Mouse (Mus musculus): ENCODE results near the gene Lrpap1. TPM values are rescaled to one million over a fixed set of nuclear protein-coding genes. Genes with fewer than 3 reads are reported as not detected.

Gene Lrpap1
- total RNA-seq, 2 experiments from 2014 or later, result 130 to 149 TPM

- peak in 1 of 2 experiments; percentile 67 for DNase-seq (ENCODE audit: low spot score in 2 of 2)
Observed at GRCm38 (mm10) chr5:35129208-35129607, 23.6 kb upstream of the Lrpap1 start.

- DNase-seq (ENCODE audit: low spot score in 2 of 2), result no peak
Observed at GRCm38 (mm10) chr5:35120024-35120423, 14.5 kb upstream of the Lrpap1 start.

GRCm38 (mm10) chr5:35118418-35118817 is 12.9 kb upstream of the Lrpap1 start:
- DNase-seq (ENCODE audit: low spot score in 2 of 2), result no peak

GRCm38 (mm10) chr5:35117633-35118032 is 12.1 kb upstream of the Lrpap1 start:
- no peak for DNase-seq (ENCODE audit: low spot score in 2 of 2)

GRCm38 (mm10) chr5:35116002-35116401 is 10.4 kb upstream of the Lrpap1 start:
- DNase-seq (ENCODE audit: low spot score in 2 of 2), result no peak

GRCm38 (mm10) chr5:35112444-35112843 is 6.9 kb upstream of the Lrpap1 start:
- DNase-seq (ENCODE audit: low spot score in 2 of 2), result no peak

GRCm38 (mm10) chr5:35105922-35106298 is 344 bp upstream of the Lrpap1 start:
- DNase-seq (ENCODE audit: low spot score in 2 of 2), result no peak

DNA sequence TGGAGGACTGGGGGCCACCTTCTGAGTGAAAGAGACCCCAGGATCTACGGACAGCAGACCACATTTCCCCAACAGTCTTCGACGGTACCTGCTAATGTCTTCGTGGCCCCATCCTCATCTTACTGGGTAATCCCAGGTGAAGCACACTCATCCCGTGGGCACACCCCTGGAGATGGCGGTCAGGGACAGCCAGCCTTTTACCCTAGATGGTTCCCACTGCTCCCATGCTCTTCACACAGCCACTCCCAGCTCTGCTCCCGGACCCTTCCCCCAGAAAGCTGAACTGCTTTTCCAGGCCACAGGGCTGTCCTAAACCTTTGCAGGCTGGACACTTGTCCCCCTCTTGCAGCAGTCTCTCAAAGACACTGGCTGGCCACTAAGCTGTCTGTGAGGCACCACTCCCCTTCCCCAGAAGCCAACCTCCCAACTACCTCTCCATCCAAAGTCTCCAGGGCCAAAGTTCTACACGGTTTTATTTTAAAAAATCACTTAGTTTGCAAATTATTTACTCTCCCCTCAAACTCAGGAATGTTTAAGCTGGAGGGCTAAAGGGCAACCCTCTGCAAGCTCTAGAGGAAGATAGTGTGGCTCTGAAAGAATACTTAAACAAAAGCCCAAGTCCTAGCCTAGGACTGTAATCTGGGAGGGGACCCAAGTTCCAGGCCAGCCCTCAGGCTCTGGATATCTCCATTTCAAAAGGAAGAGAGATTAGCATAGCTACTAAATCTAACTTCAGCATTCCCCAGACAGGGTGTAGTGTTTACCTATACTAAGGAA is 1.2 kb downstream of the Lrpap1 start:
- DNase-seq (ENCODE audit: low spot score in 2 of 2), result no peak

DNA sequence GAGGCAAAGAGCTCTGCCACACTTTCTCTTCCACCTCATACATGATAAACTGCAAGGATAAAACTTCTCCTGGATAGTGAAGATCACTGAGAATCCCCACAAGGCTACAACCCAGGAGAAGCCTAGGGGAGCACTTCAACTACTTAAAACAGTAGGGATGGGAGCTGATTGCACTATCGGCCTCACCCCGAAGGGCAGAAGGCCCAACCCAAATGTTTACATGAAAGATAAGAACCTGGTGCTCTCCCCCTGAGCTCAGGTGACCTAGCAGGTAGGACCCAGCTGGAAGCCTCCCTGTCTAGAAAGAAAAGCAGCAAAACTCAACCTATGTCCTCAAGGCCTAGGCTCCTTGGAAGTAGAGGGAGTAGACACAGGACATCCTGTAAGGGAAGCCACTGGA is 2.0 kb downstream of the Lrpap1 start:
- no peak for DNase-seq (ENCODE audit: low spot score in 2 of 2)

GRCm38 (mm10) chr5:35103086-35103485 is 2.5 kb downstream of the Lrpap1 start:
- no peak for DNase-seq (ENCODE audit: low spot score in 2 of 2)

DNA sequence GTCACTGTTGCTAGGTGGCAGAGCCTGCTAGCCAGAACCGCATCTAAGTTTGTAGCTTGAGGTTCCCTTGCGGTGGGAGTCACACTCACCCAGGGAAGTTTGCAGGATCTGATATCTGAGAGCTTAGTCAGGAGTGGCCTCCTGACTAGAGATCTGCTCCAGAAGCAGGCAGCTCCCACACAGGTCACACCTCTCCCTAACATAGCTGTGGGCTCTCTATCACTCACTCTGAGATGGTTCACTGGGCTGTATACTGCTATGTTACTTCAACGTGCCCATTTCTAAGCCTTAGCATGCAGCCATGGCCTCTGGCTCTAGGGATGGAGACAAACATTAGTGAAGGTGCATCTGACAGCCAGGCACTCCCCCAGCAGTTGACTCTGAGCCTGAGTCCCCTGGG is 13.9 kb downstream of the Lrpap1 start:
- DNase-seq (ENCODE audit: low spot score in 2 of 2), result no peak

DNA sequence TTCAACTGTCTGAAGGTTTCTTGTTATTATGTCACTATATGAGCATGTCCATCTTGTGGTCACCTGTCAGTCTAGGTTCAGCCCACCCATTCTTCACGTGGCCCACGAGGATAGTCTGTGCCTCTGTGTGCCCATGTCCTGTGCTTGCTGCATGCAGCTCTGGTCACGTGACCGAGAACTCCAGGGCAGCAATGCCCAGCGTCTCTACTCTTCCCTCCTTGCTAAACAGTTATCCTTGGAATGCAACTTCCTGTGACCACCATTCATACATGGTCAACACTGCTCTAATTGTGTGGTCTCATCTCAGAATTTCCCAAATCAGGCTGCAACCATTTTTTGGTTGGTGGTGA is 16.0 kb downstream of the Lrpap1 start:
- no peak for DNase-seq (ENCODE audit: low spot score in 2 of 2)

- DNase-seq (ENCODE audit: low spot score in 2 of 2), result peak; percentile 72
Observed at GRCm38 (mm10) chr5:35088785-35089613, 16.6 kb downstream of the Lrpap1 start.

GRCm38 (mm10) chr5:35084913-35085312 is 20.7 kb downstream of the Lrpap1 start:
- DNase-seq (ENCODE audit: low spot score in 2 of 2), result no peak

DNA sequence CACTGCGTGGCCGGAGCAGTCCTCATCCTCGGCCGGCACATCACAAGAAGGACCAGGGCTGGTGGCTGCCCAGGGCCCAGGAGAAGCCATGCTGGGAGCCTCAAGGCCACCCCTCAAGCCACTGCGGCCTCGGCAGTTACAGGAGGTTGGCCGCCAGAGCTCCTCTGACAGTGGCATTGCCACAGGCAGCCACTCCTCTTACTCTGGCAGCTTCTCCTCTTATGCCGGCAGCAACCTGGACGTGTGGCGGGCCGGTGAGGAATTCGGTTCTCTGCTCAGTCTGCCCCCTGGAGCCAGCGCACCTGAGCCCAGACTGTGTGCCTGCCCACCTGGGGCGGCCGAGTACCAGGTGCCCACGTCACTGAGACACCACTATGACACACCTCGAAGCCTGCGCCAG is 26.5 kb downstream of the Lrpap1 start:
- no peak for DNase-seq (ENCODE audit: low spot score in 2 of 2)

GRCm38 (mm10) chr5:35076369-35076768 is 29.2 kb downstream of the Lrpap1 start:
- no peak for DNase-seq (ENCODE audit: low spot score in 2 of 2)

- DNase-seq (ENCODE audit: low spot score in 2 of 2), result no peak
Observed at GRCm38 (mm10) chr5:35073992-35074391, 31.6 kb downstream of the Lrpap1 start.

DNA sequence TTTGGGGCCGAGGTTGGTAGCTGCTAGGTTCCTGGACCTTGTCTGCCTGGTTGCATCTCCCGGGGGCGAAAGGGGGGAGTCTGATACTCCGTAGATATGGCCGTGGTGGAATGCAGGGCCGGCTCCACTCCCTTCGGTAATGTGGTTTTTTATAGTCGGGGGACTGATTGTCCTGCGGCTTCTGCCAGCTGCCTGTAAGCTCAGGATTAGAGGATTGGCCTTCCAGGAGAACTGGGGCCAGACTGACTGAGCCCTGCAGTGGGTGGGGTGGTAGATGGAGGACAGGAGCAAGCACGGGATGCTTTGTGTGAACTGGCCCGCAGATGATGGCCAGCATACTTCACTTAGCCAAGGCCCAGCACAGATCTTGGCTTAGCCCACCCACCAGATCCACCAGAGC is 32.3 kb downstream of the Lrpap1 start:
- no peak for DNase-seq (ENCODE audit: low spot score in 2 of 2)

DNA sequence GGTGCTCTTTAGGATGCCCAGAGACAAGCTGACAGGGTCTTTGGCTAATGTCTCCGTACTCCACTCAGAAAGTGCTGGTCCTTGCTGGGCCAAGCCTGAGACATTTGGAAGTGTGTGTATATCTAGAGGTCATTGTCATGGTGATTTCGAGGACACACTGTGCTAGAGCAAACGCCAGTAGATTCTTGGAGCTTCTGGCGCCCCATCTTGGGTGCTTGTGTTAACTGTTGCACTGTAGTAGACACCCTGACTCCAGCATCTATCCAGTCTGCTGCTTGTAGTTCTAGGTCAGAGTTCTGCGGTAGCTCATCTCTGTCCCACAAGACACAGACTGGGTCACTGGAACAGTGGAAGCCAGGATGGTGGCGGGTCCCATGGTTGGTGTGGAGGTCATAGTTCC is 33.7 kb downstream of the Lrpap1 start:
- no peak for DNase-seq (ENCODE audit: low spot score in 2 of 2)

GRCm38 (mm10) chr5:35070953-35071352 is 34.6 kb downstream of the Lrpap1 start:
- peak; percentile 40 to 52 for DNase-seq (ENCODE audit: low spot score in 2 of 2)

- no peak for DNase-seq (ENCODE audit: low spot score in 2 of 2)
Observed at GRCm38 (mm10) chr5:35070314-35070713, 35.3 kb downstream of the Lrpap1 start.

DNA sequence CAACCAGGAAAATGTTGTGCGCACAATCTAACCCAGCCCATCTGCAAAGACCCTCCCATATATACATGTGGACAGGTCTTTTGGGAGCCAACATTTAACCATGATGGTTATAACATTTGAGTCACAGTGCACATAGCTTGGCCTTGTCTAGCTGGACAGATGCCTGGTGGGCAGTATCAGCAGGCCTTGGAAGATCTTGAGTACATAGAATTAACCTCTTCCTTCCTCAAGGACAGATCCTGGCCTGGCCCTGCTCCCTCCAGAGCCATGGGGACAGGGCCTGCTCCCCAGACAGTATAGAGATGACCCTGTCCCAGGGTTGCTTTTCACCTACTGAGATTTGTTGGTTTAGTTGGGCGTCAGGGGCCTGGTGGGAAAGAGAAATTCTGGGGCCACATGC is 35.7 kb downstream of the Lrpap1 start:
- DNase-seq (ENCODE audit: low spot score in 2 of 2), result no peak

- DNase-seq (ENCODE audit: low spot score in 2 of 2), result no peak
Observed at GRCm38 (mm10) chr5:35060098-35060497, 45.5 kb downstream of the Lrpap1 start.

Measured in layer of hippocampus, postnatal 10 days (tissue).